Mouse (Mus musculus): ENCODE measurements around the gene Tpbgl.

Gene Tpbgl

GRCm38 (mm10) chr7:99580247-99580646 lies 46.7 kb downstream of the Tpbgl start:
- no peak for DNase-seq (ENCODE audit: low read depth, low spot score)

GRCm38 (mm10) chr7:99579491-99580190 lies 47.3 kb downstream of the Tpbgl start:
- DNase-seq (ENCODE audit: low read depth, low spot score) = no peak

- DNase-seq (ENCODE audit: low read depth, low spot score) = no peak
Observed at GRCm38 (mm10) chr7:99578246-99578645, 48.7 kb downstream of the Tpbgl start.

All from CD4-positive helper T cell, adult 2 months (primary cell).